Mouse (Mus musculus): ENCODE results near the gene Gpr176. TPM values are rescaled to one million over a fixed set of nuclear protein-coding genes. Genes with fewer than 3 reads are reported as not detected.

The Gpr176 gene
- polyA plus RNA-seq, 1 experiment from 2014 or later, result 9.1 TPM

Small RNAs within 50 kb of the gene (microRNA-seq; reads per million reads assigned to microRNA genes)
- gene Gm22800, result not detected

Other genes with a start within 250 kb of the Gpr176 start
- gene Fsip1, start 116.5 kb downstream of the Gpr176 start, polyA plus RNA-seq (2015; fragmentation: Nextera tagmentation; extraction: Ambion mirVana), result 2.1 and 2.3 TPM in 2 replicates
- 7.8 and 8.7 TPM in 2 replicates for gene Eif2ak4, start 15.2 kb upstream of the Gpr176 start, polyA plus RNA-seq (2015; fragmentation: Nextera tagmentation; extraction: Ambion mirVana)
- gene Srp14, start 106.3 kb upstream of the Gpr176 start, polyA plus RNA-seq (2015; fragmentation: Nextera tagmentation; extraction: Ambion mirVana), result 317 and 351 TPM in 2 replicates
- 2.0 and 3.6 TPM in 2 replicates for gene Bmf, start 176.3 kb upstream of the Gpr176 start, polyA plus RNA-seq (2015; fragmentation: Nextera tagmentation; extraction: Ambion mirVana)
- gene Bub1b, start 224.8 kb upstream of the Gpr176 start, polyA plus RNA-seq (2015; fragmentation: Nextera tagmentation; extraction: Ambion mirVana), result 7.0 and 26.4 TPM in 2 replicates

Measured in neural tube, embryonic 15.5 days (tissue).